Mouse (Mus musculus) limb, embryonic 14.5 days (tissue): Measurements from ENCODE around the gene Nsmce4a. TPM values are rescaled to one million over a fixed set of nuclear protein-coding genes. Genes with fewer than 3 reads are reported as not detected.

Source experiments
- ATAC-seq: fragments of 200-750 bp; cut with Nextera tagmentation; 2 replicates; pipeline ENCODE4 v1.8.0; 2017; ENCODE audit warnings: low read depth, moderate number of reproducible peaks, moderate TSS enrichment; ENCODE audit not compliant: low FRiP score
- DNase-seq: peaks from one replicate; pipeline ENCODE4 v3.0.0-alpha.2; 2015; ENCODE audit warnings: low spot score
- H3K27ac ChIP-seq: fragments of 300-500 bp; sonication (generic); replicated peaks from 2 replicates; pipeline ENCODE4 v1.5.1; 2014; ENCODE audit warnings: low read depth, mild to moderate bottlenecking, low read length, moderate library complexity, mixed read lengths
- H3K27me3 ChIP-seq: fragments of 300-500 bp; sonication (generic); 2 replicates; pipeline ENCODE4 v1.6.1; 2014; ENCODE audit warnings: low read length, mixed read lengths; ENCODE audit not compliant: control insufficient read depth, insufficient read depth
- H3K36me3 ChIP-seq: fragments of 300-500 bp; sonication (generic); 2 replicates; pipeline ENCODE4 v1.6.1; 2014; ENCODE audit warnings: mild to moderate bottlenecking, low read length, moderate library complexity, mixed read lengths; ENCODE audit not compliant: control insufficient read depth, insufficient read depth
- H3K4me1 ChIP-seq: fragments of 300-500 bp; sonication (generic); 2 replicates; pipeline ENCODE4 v1.6.1; 2014; ENCODE audit warnings: antibody characterized with exemption, low read length, mixed read lengths; ENCODE audit not compliant: control insufficient read depth, insufficient read depth
- H3K4me2 ChIP-seq: fragments of 300-500 bp; sonication (generic); replicated peaks from 2 replicates; pipeline ENCODE4 v1.6.1; 2014; ENCODE audit warnings: low read depth, mild to moderate bottlenecking, low read length, moderate library complexity; ENCODE audit not compliant: severe bottlenecking
- H3K4me3 ChIP-seq: fragments of 300-500 bp; sonication (generic); replicated peaks from 2 replicates; pipeline ENCODE4 v1.5.1; 2014; ENCODE audit warnings: low read length
- H3K9ac ChIP-seq: fragments of 300-500 bp; sonication (generic); 2 replicates; pipeline ENCODE4 v1.6.1; 2014; ENCODE audit warnings: mild to moderate bottlenecking, low read depth, low read length, moderate library complexity; ENCODE audit not compliant: severe bottlenecking
- H3K9me3 ChIP-seq: fragments of 300-500 bp; sonication (generic); 2 replicates; pipeline ENCODE4 v1.6.1; 2016; ENCODE audit warnings: low read length; ENCODE audit not compliant: control insufficient read depth
- POLR2A ChIP-seq: fragments of 200-500 bp; IDR thresholded peaks from 2 replicates; pipeline ENCODE4 v1.8.0; 2012; ENCODE audit warnings: inconsistent platforms, mild to moderate bottlenecking, moderate library complexity, borderline replicate concordance; ENCODE audit not compliant: insufficient read depth, insufficient read length; ENCODE audit errors: extremely low read depth
- WGBS: fragments of 180-500 bp; shearing (Covaris S2); extraction: QIAGEN DNeasy Blood & Tissue Kit; methylation state at CpG from one replicate; pipeline ENCODE4 v1.1.7; 2014; 5-methylcytosine and 5-hydroxymethylcytosine counted together
- polyA plus RNA-seq, 2 experiments: library from polyadenylated mRNA; depleted of rRNA in 1 of 2; stranded (reverse) in 1 of 2; unstranded in 1 of 2; fragments of >200 nt; fragmentation: Nextera tagmentation in 1 of 2; extraction: Ambion mirVana in 1 of 2; gene quantifications; 2 replicates each; pipeline versions ENCODE4 v1.2.1 to v1.2.3; 2012 to 2014

The Nsmce4a gene
- polyA plus RNA-seq, 2 experiments = 88.8 to 164 TPM

DNA sequence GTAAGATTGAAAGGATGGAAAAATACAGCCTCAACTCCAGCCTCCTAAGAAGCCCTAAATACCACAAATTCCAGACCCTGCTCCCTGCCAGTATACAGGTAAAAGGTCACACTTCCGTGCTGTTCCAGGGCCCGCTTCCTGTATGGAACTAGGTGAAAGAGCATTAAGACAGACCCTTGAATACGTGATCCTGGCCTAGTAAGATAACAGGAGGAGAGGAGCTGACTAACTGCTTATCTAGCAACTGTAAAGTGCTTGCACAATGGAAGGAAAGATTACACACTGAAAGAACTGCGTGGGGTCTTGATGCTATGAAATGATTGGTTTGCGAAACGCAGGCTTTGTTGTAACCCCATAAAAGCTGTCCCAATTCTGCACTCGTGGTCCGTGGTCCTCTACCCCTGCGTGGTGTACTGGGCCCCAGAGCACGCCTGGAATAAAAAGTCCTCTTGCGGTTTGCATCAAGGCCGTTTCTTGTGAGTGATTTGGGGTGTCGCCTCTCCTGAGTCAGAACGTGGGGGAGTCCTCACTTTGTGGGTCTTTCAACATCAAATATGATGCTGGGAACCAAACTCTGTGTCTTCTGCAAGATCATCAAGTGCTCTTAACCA lies 52.0 kb downstream of the Nsmce4a start:
- H3K4me1 ChIP-seq = peaks cover 10% of the 10 kb centered on the region
- 83% methylated on average over 14 of the region's 14 CpGs for WGBS
- H3K9me3 ChIP-seq = no peaks in the 10 kb centered on the region
- no peaks in the 10 kb centered on the region for H3K36me3 ChIP-seq
- ATAC-seq (no peak), DNase-seq (no peak)
- no peaks in the 10 kb centered on the region for H3K27me3 ChIP-seq
- H3K4me2 ChIP-seq = no peak overlapping the region
- no peak overlapping the region for H3K4me3 ChIP-seq
- TF ChIP-seq POLR2A = no peak
- 0 out of 2 replicates have a peak overlapping the region, but pooled peaks have one; percentile 19 for H3K27ac ChIP-seq
- H3K9ac ChIP-seq = no peak overlapping the region

- H3K4me1 ChIP-seq = peaks cover 10% of the 10 kb centered on the region
- no peak for TF ChIP-seq POLR2A
- peak within 1 kb of the TSS; percentile 96 for H3K27ac ChIP-seq
- ATAC-seq (no peak), DNase-seq (no peak)
- H3K4me2 ChIP-seq = peak within 1 kb of the TSS; percentile 79
- no peaks in the 10 kb centered on the region for H3K9me3 ChIP-seq
- peak within 1 kb of the TSS; percentile 93 for H3K9ac ChIP-seq
- 18% methylated on average over 20 of the region's 20 CpGs for WGBS
- H3K4me3 ChIP-seq = peak within 1 kb of the TSS; percentile 92
- no peaks in the 10 kb centered on the region for H3K27me3 ChIP-seq
- H3K36me3 ChIP-seq = 0 out of 2 replicates have a peak, but pooled peaks cover 2% of the 10 kb centered on the region
These were observed 52.9 kb downstream of the Nsmce4a start, which contains the start of gene Ate1 for GRCm38 (mm10) chr7:130520049-130520425. Gene Ate1, minus strand, starts transcription at chr7:130520369.

GRCm38 (mm10) chr7:130519096-130520048 lies 53.5 kb downstream of the Nsmce4a start:
- ATAC-seq (peak; percentile 98), DNase-seq (peak; percentile 99)
- peak; percentile 62; the same call in 1 of the 2 replicates for TF ChIP-seq POLR2A
- peak overlapping the region; percentile 92 for H3K4me3 ChIP-seq
- H3K27me3 ChIP-seq = no peaks in the 10 kb centered on the region
- H3K4me2 ChIP-seq = peak overlapping the region; percentile 79
- peaks cover 10% of the 10 kb centered on the region for H3K4me1 ChIP-seq
- no peaks in the 10 kb centered on the region for H3K9me3 ChIP-seq
- peak overlapping the region; percentile 96 for H3K27ac ChIP-seq
- H3K9ac ChIP-seq = peak overlapping the region; percentile 93
- 0 out of 2 replicates have a peak, but pooled peaks cover 6% of the 10 kb centered on the region for H3K36me3 ChIP-seq
- 2% methylated on average over 75 of the region's 90 CpGs for whole genome bisulfite sequencing

GRCm38 (mm10) chr7:130518213-130519095 lies 54.5 kb downstream of the Nsmce4a start:
- no peak for DNase-seq
- peak overlapping the region; percentile 96 for H3K27ac ChIP-seq
- no peaks in the 10 kb centered on the region for H3K27me3 ChIP-seq
- ATAC-seq = no peak
- H3K4me3 ChIP-seq = peak overlapping the region; percentile 92
- TF ChIP-seq POLR2A = no peak
- peak overlapping the region; percentile 93 for H3K9ac ChIP-seq
- H3K4me1 ChIP-seq = peaks cover 10% of the 10 kb centered on the region
- H3K36me3 ChIP-seq = peaks cover 9% of the 10 kb centered on the region; the same call in 1 of the 2 replicates
- no peaks in the 10 kb centered on the region for H3K9me3 ChIP-seq
- 25% methylated on average over 26 of the region's 26 CpGs for WGBS
- H3K4me2 ChIP-seq = peak overlapping the region; percentile 76

GRCm38 (mm10) chr7:130510243-130510642 lies 62.7 kb downstream of the Nsmce4a start:
- no peaks in the 10 kb centered on the region for H3K9me3 ChIP-seq
- no peak overlapping the region for H3K4me3 ChIP-seq
- H3K9ac ChIP-seq = no peak overlapping the region
- H3K27ac ChIP-seq = no peak overlapping the region
- ATAC-seq = no peak
- peaks cover 48% of the 10 kb centered on the region for H3K36me3 ChIP-seq
- H3K4me1 ChIP-seq = no peaks in the 10 kb centered on the region
- WGBS = 91% methylated on average over 5 of the region's 5 CpGs
- H3K27me3 ChIP-seq = no peaks in the 10 kb centered on the region
- no peak overlapping the region for H3K4me2 ChIP-seq
- TF ChIP-seq POLR2A = no peak
- no peak for DNase-seq
